Mouse (Mus musculus): Measurements from ENCODE around the gene Myo16. TPM values are rescaled to one million over a fixed set of nuclear protein-coding genes. Genes with fewer than 3 reads are reported as not detected.

Myo16 gene
- polyA plus RNA-seq (2014; fragmentation: Nextera tagmentation; extraction: Ambion mirVana), result 0.77 and 0.89 TPM in 2 replicates

GRCm38 (mm10) chr8:10153611-10154438 is at the start of gene Myo16:
Myo16 (plus strand) TSS chr8:10153911.
- Histone ChIP-seq H3K4me3 (ENCODE audit: low read depth, low read length) (peak within 1 kb of the TSS; percentile 61), H3K9ac (ENCODE audit: low read depth, low read length) (peak within 1 kb of the TSS; percentile 67), H3K27me3 (replicated peaks; ENCODE audit: control insufficient read depth, insufficient read depth, low read length) (peaks cover 13% of the 10 kb centered on the region), H3K4me1 (ENCODE audit: control insufficient read depth, insufficient read depth, low read length) (0 out of 2 replicates have a peak, but pooled peaks cover 3% of the 10 kb centered on the region), H3K9me3 (ENCODE audit: control insufficient read depth, low read length) (no peaks in the 10 kb centered on the region), H3K36me3 (ENCODE audit: control insufficient read depth, insufficient read depth, low read length) (no peaks in the 10 kb centered on the region), H3K27ac (replicated peaks; ENCODE audit: low read depth, low read length) (no peak within 1 kb of the TSS), H3K4me2 (ENCODE audit: low read depth, low read length) (peak within 1 kb of the TSS; percentile 91)
- DNase-seq (ENCODE audit: low spot score), result peak; percentile 34
- under 1% methylated on average over 46 of the region's 61 CpGs for WGBS
- ATAC-seq (ENCODE audit: low read depth), result peak; percentile 79

GRCm38 (mm10) chr8:10108516-10109271 is 45.0 kb upstream of the Myo16 start:
- H3K9ac ChIP-seq (ENCODE audit: low read depth, low read length), result no peak overlapping the region
- DNase-seq (ENCODE audit: low spot score), result no peak
- WGBS, result 82% methylated on average over 8 of the region's 8 CpGs

GRCm38 (mm10) chr8:10122749-10123148 is 31.0 kb upstream of the Myo16 start:
- Histone ChIP-seq H3K9ac (ENCODE audit: low read depth, low read length) (no peak overlapping the region), H3K27ac (replicated peaks; ENCODE audit: low read depth, low read length) (no peak overlapping the region), H3K4me1 (ENCODE audit: control insufficient read depth, insufficient read depth, low read length) (no peaks in the 10 kb centered on the region), H3K27me3 (replicated peaks; ENCODE audit: control insufficient read depth, insufficient read depth, low read length) (no peaks in the 10 kb centered on the region), H3K4me3 (ENCODE audit: low read depth, low read length) (no peak overlapping the region), H3K36me3 (ENCODE audit: control insufficient read depth, insufficient read depth, low read length) (no peaks in the 10 kb centered on the region), H3K4me2 (ENCODE audit: low read depth, low read length) (no peak overlapping the region), H3K9me3 (ENCODE audit: control insufficient read depth, low read length) (no peaks in the 10 kb centered on the region)
- ATAC-seq (ENCODE audit: low read depth) (no peak), DNase-seq (ENCODE audit: low spot score) (no peak)
- 79% methylated on average over 5 of the region's 5 CpGs for WGBS

More at GRCm38 (mm10) chr8:10108516-10109271, 45.0 kb upstream of the Myo16 start:
- Histone ChIP-seq H3K27me3 (replicated peaks; ENCODE audit: control insufficient read depth, insufficient read depth, low read length) (no peaks in the 10 kb centered on the region), H3K4me3 (ENCODE audit: low read depth, low read length) (no peak overlapping the region), H3K9me3 (ENCODE audit: control insufficient read depth, low read length) (no peaks in the 10 kb centered on the region), H3K27ac (replicated peaks; ENCODE audit: low read depth, low read length) (no peak overlapping the region), H3K36me3 (ENCODE audit: control insufficient read depth, insufficient read depth, low read length) (no peaks in the 10 kb centered on the region), H3K4me2 (ENCODE audit: low read depth, low read length) (no peak overlapping the region), H3K4me1 (ENCODE audit: control insufficient read depth, insufficient read depth, low read length) (no peaks in the 10 kb centered on the region)
- ATAC-seq (ENCODE audit: low read depth), result no peak

GRCm38 (mm10) chr8:10123412-10123811 is 30.3 kb upstream of the Myo16 start:
- DNase-seq (ENCODE audit: low spot score) (peak; percentile 6), ATAC-seq (ENCODE audit: low read depth) (no peak)
- Histone ChIP-seq H3K4me1 (ENCODE audit: control insufficient read depth, insufficient read depth, low read length) (no peaks in the 10 kb centered on the region), H3K27ac (replicated peaks; ENCODE audit: low read depth, low read length) (no peak overlapping the region), H3K4me3 (ENCODE audit: low read depth, low read length) (no peak overlapping the region), H3K9me3 (ENCODE audit: control insufficient read depth, low read length) (no peaks in the 10 kb centered on the region), H3K27me3 (replicated peaks; ENCODE audit: control insufficient read depth, insufficient read depth, low read length) (no peaks in the 10 kb centered on the region), H3K36me3 (ENCODE audit: control insufficient read depth, insufficient read depth, low read length) (no peaks in the 10 kb centered on the region), H3K9ac (ENCODE audit: low read depth, low read length) (no peak overlapping the region), H3K4me2 (ENCODE audit: low read depth, low read length) (no peak overlapping the region)
- 94% methylated on average over 2 of the region's 2 CpGs for WGBS

- H3K9ac ChIP-seq (ENCODE audit: low read depth, low read length), result no peak overlapping the region
- ATAC-seq (ENCODE audit: low read depth), result no peak
- 76% methylated on average over 4 of the region's 4 CpGs for WGBS
- no peaks in the 10 kb centered on the region for H3K4me1 ChIP-seq (ENCODE audit: control insufficient read depth, insufficient read depth, low read length)
- no peaks in the 10 kb centered on the region for H3K9me3 ChIP-seq (ENCODE audit: control insufficient read depth, low read length)
- DNase-seq (ENCODE audit: low spot score), result no peak
- H3K36me3 ChIP-seq (ENCODE audit: control insufficient read depth, insufficient read depth, low read length), result no peaks in the 10 kb centered on the region
- H3K27ac ChIP-seq (replicated peaks; ENCODE audit: low read depth, low read length), result no peak overlapping the region
- no peak overlapping the region for H3K4me2 ChIP-seq (ENCODE audit: low read depth, low read length)
- H3K4me3 ChIP-seq (ENCODE audit: low read depth, low read length), result no peak overlapping the region
- H3K27me3 ChIP-seq (replicated peaks; ENCODE audit: control insufficient read depth, insufficient read depth, low read length), result no peaks in the 10 kb centered on the region
Observed at GRCm38 (mm10) chr8:10125684-10126083, 28.0 kb upstream of the Myo16 start.

- Histone ChIP-seq H3K4me1 (ENCODE audit: control insufficient read depth, insufficient read depth, low read length) (no peaks in the 10 kb centered on the region), H3K4me2 (ENCODE audit: low read depth, low read length) (no peak overlapping the region), H3K9me3 (ENCODE audit: control insufficient read depth, low read length) (no peaks in the 10 kb centered on the region), H3K9ac (ENCODE audit: low read depth, low read length) (no peak overlapping the region), H3K27me3 (replicated peaks; ENCODE audit: control insufficient read depth, insufficient read depth, low read length) (no peaks in the 10 kb centered on the region), H3K4me3 (ENCODE audit: low read depth, low read length) (no peak overlapping the region), H3K27ac (replicated peaks; ENCODE audit: low read depth, low read length) (no peak overlapping the region), H3K36me3 (ENCODE audit: control insufficient read depth, insufficient read depth, low read length) (no peaks in the 10 kb centered on the region)
- peak; percentile 8 for DNase-seq (ENCODE audit: low spot score)
- no peak for ATAC-seq (ENCODE audit: low read depth)
- WGBS, result 72% methylated on average over 15 of the region's 15 CpGs
Observed at GRCm38 (mm10) chr8:10130513-10131414, 22.9 kb upstream of the Myo16 start.

- H3K4me3 ChIP-seq (ENCODE audit: low read depth, low read length), result no peak overlapping the region
- H3K4me2 ChIP-seq (ENCODE audit: low read depth, low read length), result no peak overlapping the region
- no peaks in the 10 kb centered on the region for H3K27me3 ChIP-seq (replicated peaks; ENCODE audit: control insufficient read depth, insufficient read depth, low read length)
- H3K36me3 ChIP-seq (ENCODE audit: control insufficient read depth, insufficient read depth, low read length), result no peaks in the 10 kb centered on the region
- no peak overlapping the region for H3K9ac ChIP-seq (ENCODE audit: low read depth, low read length)
- ATAC-seq (ENCODE audit: low read depth) (no peak), DNase-seq (ENCODE audit: low spot score) (no peak)
- no peak overlapping the region for H3K27ac ChIP-seq (replicated peaks; ENCODE audit: low read depth, low read length)
- H3K9me3 ChIP-seq (ENCODE audit: control insufficient read depth, low read length), result no peaks in the 10 kb centered on the region
- WGBS, result 36% methylated on average over 8 of the region's 8 CpGs
- no peaks in the 10 kb centered on the region for H3K4me1 ChIP-seq (ENCODE audit: control insufficient read depth, insufficient read depth, low read length)
Observed at GRCm38 (mm10) chr8:10139536-10139935, 14.2 kb upstream of the Myo16 start.

GRCm38 (mm10) chr8:10143961-10144360 is 9.8 kb upstream of the Myo16 start:
- no peaks in the 10 kb centered on the region for H3K4me1 ChIP-seq (ENCODE audit: control insufficient read depth, insufficient read depth, low read length)
- no peaks in the 10 kb centered on the region for H3K36me3 ChIP-seq (ENCODE audit: control insufficient read depth, insufficient read depth, low read length)
- H3K27me3 ChIP-seq (replicated peaks; ENCODE audit: control insufficient read depth, insufficient read depth, low read length), result 0 out of 2 replicates have a peak, but pooled peaks cover 3% of the 10 kb centered on the region
- WGBS, result 79% methylated on average over 10 of the region's 10 CpGs
- no peak for ATAC-seq (ENCODE audit: low read depth)
- no peak overlapping the region for H3K9ac ChIP-seq (ENCODE audit: low read depth, low read length)
- H3K4me2 ChIP-seq (ENCODE audit: low read depth, low read length), result no peak overlapping the region
- H3K9me3 ChIP-seq (ENCODE audit: control insufficient read depth, low read length), result no peaks in the 10 kb centered on the region
- DNase-seq (ENCODE audit: low spot score), result no peak
- no peak overlapping the region for H3K4me3 ChIP-seq (ENCODE audit: low read depth, low read length)
- no peak overlapping the region for H3K27ac ChIP-seq (replicated peaks; ENCODE audit: low read depth, low read length)
